Mouse (Mus musculus) MEL (cell line): Measurements from ENCODE around the gene Slfn5. TPM values are rescaled to one million over a fixed set of nuclear protein-coding genes. Genes with fewer than 3 reads are reported as not detected.

Experiments used
- DNase-seq: peaks from one replicate; pipeline ENCODE4 v3.0.0; 2011; ENCODE audit warnings: low read depth, low spot score
- H3K27ac ChIP-seq: 2 replicates; pipeline ENCODE4 v1.5.1; 2012; ENCODE audit warnings: low read depth, mild to moderate bottlenecking, control low read depth, low read length, moderate library complexity; ENCODE audit not compliant: control insufficient read depth
- H3K27me3 ChIP-seq, 2 experiments: fragments of 150-350 bp in 1 of 2; sonication (generic) in 1 of 2; 2 replicates each; pipeline ENCODE4 v1.6.1; 2012; ENCODE audit warnings: low read length in 2 of 2, mild to moderate bottlenecking in 2 of 2, improper control_type of control experiment in 1 of 2, moderate library complexity in 1 of 2; ENCODE audit not compliant: insufficient read depth in 2 of 2, control insufficient read depth in 1 of 2
- H3K36me3 ChIP-seq, 2 experiments: 2 replicates each; pipeline ENCODE4 v1.6.1; 2012 to 2014; ENCODE audit warnings: low read length in 2 of 2, improper control_type of control experiment in 1 of 2, inconsistent platforms in 1 of 2, mild to moderate bottlenecking in 1 of 2; ENCODE audit not compliant: insufficient read depth in 2 of 2, control insufficient read depth in 1 of 2
- H3K4me1 ChIP-seq, 2 experiments: fragments of 150-350 bp in 1 of 2; sonication (generic) in 1 of 2; 2 replicates each; pipeline ENCODE4 v1.6.1; 2012; ENCODE audit warnings: low read length in 2 of 2, improper control_type of control experiment in 1 of 2, mild to moderate bottlenecking in 1 of 2; ENCODE audit not compliant: insufficient read depth in 2 of 2, control insufficient read depth in 1 of 2
- H3K4me3 ChIP-seq, 2 experiments: fragments of 150-350 bp in 1 of 2; sonication (generic) in 1 of 2; 2 replicates each; pipeline ENCODE4 v1.5.1; 2012; ENCODE audit warnings: low read depth in 2 of 2, low read length in 2 of 2, mild to moderate bottlenecking in 2 of 2, moderate library complexity in 2 of 2, control low read depth in 1 of 2, improper control_type of control experiment in 1 of 2; ENCODE audit not compliant: control insufficient read depth in 1 of 2, insufficient read depth in 1 of 2
- H3K79me2 ChIP-seq: 2 replicates; pipeline ENCODE4 v1.6.1; 2012; ENCODE audit warnings: mild to moderate bottlenecking, low read length, moderate library complexity; ENCODE audit not compliant: control insufficient read depth, poor library complexity, insufficient read depth
- H3K9ac ChIP-seq: 2 replicates; pipeline ENCODE4 v1.6.1; 2012; ENCODE audit warnings: low read depth, mild to moderate bottlenecking, control low read depth, low read length, moderate library complexity; ENCODE audit not compliant: control insufficient read depth, poor library complexity, severe bottlenecking
- H3K9me3 ChIP-seq: fragments of 150-350 bp; sonication (generic); replicated peaks from 2 replicates; pipeline ENCODE4 v1.6.1; 2012; ENCODE audit warnings: mild to moderate bottlenecking, low read length, improper control_type of control experiment, moderate library complexity; ENCODE audit not compliant: insufficient read depth
- CHD2 ChIP-seq: IDR thresholded peaks from 2 replicates; pipeline ENCODE4 v1.6.1; 2011; ENCODE audit warnings: low read length, improper control_type of control experiment
- E2F4 ChIP-seq: IDR thresholded peaks from 2 replicates; pipeline ENCODE4 v1.6.1; 2011; ENCODE audit warnings: low read depth, low read length, improper control_type of control experiment, borderline replicate concordance
- GABPA ChIP-seq: IDR thresholded peaks from 2 replicates; pipeline ENCODE4 v1.6.1; 2012; ENCODE audit warnings: low read depth, mild to moderate bottlenecking, inconsistent platforms, low read length, improper control_type of control experiment, moderate library complexity
- HCFC1 ChIP-seq: IDR thresholded peaks from 2 replicates; pipeline ENCODE4 v1.6.1; 2012; ENCODE audit warnings: low read depth, mild to moderate bottlenecking, inconsistent platforms, low read length, improper control_type of control experiment, moderate library complexity
- JUND ChIP-seq: IDR thresholded peaks from 2 replicates; pipeline ENCODE4 v1.6.1; 2011; ENCODE audit warnings: low read depth, mild to moderate bottlenecking, improper control_type of control experiment, low read length
- KAT2A ChIP-seq: conservative IDR thresholded peaks from 2 replicates; pipeline ENCODE4 v1.6.1; 2012; ENCODE audit warnings: low read depth, low read length, improper control_type of control experiment, inconsistent platforms
- MAFK ChIP-seq: IDR thresholded peaks from 2 replicates; pipeline ENCODE4 v1.6.1; 2011; ENCODE audit warnings: low read depth, mild to moderate bottlenecking, low read length, improper control_type of control experiment, borderline replicate concordance
- MAZ ChIP-seq: IDR thresholded peaks from 2 replicates; pipeline ENCODE4 v1.6.1; 2012; ENCODE audit warnings: low read depth, mild to moderate bottlenecking, inconsistent platforms, low read length, improper control_type of control experiment
- MEF2A ChIP-seq: IDR thresholded peaks from 2 replicates; pipeline ENCODE4 v1.6.1; 2014; ENCODE audit warnings: low read depth, mild to moderate bottlenecking, inconsistent platforms, low read length, improper control_type of control experiment; ENCODE audit not compliant: poor library complexity, insufficient replicate concordance, severe bottlenecking; ENCODE audit errors: extremely low read depth
- MYC ChIP-seq: IDR thresholded peaks from 2 replicates; pipeline ENCODE4 v1.6.1; 2011; ENCODE audit warnings: low read depth, mild to moderate bottlenecking, low read length, improper control_type of control experiment, moderate library complexity
- NRF1 ChIP-seq: IDR thresholded peaks from 2 replicates; pipeline ENCODE4 v1.6.1; 2014; ENCODE audit warnings: low read depth, mild to moderate bottlenecking, inconsistent platforms, low read length, improper control_type of control experiment, moderate library complexity; ENCODE audit not compliant: poor library complexity, insufficient read depth, severe bottlenecking
- POLR2A ChIP-seq, 2 experiments: IDR thresholded peaks; 2 replicates each; pipeline ENCODE4 v1.6.1; 2011 to 2012; ENCODE audit warnings: low read length in 2 of 2, mild to moderate bottlenecking in 2 of 2, control low read depth in 1 of 2, improper control_type of control experiment in 1 of 2, low read depth in 1 of 2, moderate library complexity in 1 of 2; ENCODE audit not compliant: control insufficient read depth in 1 of 2, insufficient read depth in 1 of 2, poor library complexity in 1 of 2
- POLR2AphosphoS2 ChIP-seq: IDR thresholded peaks from 2 replicates; pipeline ENCODE4 v1.6.1; 2011; ENCODE audit warnings: low read length, improper control_type of control experiment
- POLR2AphosphoS5 ChIP-seq: IDR thresholded peaks from 2 replicates; pipeline ENCODE4 v1.6.1; 2012; ENCODE audit warnings: low read depth, borderline replicate concordance, mild to moderate bottlenecking, inconsistent platforms, low read length, moderate library complexity, mixed read lengths
- SMC3 ChIP-seq: IDR thresholded peaks from 2 replicates; pipeline ENCODE4 v1.6.1; 2011; ENCODE audit warnings: low read depth, low read length, improper control_type of control experiment
- TAL1 ChIP-seq: IDR thresholded peaks from 2 replicates; pipeline ENCODE4 v1.6.1; 2012; ENCODE audit warnings: mild to moderate bottlenecking, inconsistent platforms, low read length, moderate library complexity, mixed read lengths
- TCF12 ChIP-seq: IDR thresholded peaks from 2 replicates; pipeline ENCODE4 v1.6.1; 2014; ENCODE audit warnings: low read depth, mild to moderate bottlenecking, inconsistent platforms, low read length, improper control_type of control experiment, moderate library complexity
- ZC3H11A ChIP-seq: IDR thresholded peaks from 2 replicates; pipeline ENCODE4 v1.6.1; 2012; ENCODE audit warnings: low read depth, mild to moderate bottlenecking, inconsistent platforms, low read length, improper control_type of control experiment
- ZMIZ1 ChIP-seq: IDR thresholded peaks from 2 replicates; pipeline ENCODE4 v1.6.1; 2012; ENCODE audit warnings: low read depth, mild to moderate bottlenecking, inconsistent platforms, low read length, improper control_type of control experiment, moderate library complexity
- ZNF384 ChIP-seq: IDR thresholded peaks from 2 replicates; pipeline ENCODE4 v1.6.1; 2012; ENCODE audit warnings: low read depth, mild to moderate bottlenecking, inconsistent platforms, low read length, improper control_type of control experiment
- polyA plus RNA-seq, 2 experiments: library from polyadenylated mRNA; stranded (reverse) in 1 of 2; unstranded in 1 of 2; fragments of >175 nt in 1 of 2; fragments of >200 nt in 1 of 2; gene quantifications; 2 replicates each; pipeline versions ENCODE4 v1.2.1 to v1.2.4; 2012; ENCODE audit warnings: low replicate concordance in 2 of 2, low read depth in 1 of 2; ENCODE audit not compliant: insufficient read length in 2 of 2, insufficient read depth in 1 of 2, missing spikeins in 1 of 2
- total RNA-seq: library from RNA; depleted of rRNA; stranded (reverse); fragments of 300-350 nt; gene quantifications from 2 replicates; pipeline ENCODE4 v1.2.3, GENCODE M21; 2012

Gene Slfn5
- total and polyA plus RNA-seq, 3 experiments, result 0.67 to 3.6 TPM; not detected in 1

GRCm38 (mm10) chr11:82910250-82910649 is 40.9 kb upstream of the Slfn5 start, which contains the start of gene Unc45b:
Gene Unc45b, plus strand, starts transcription at chr11:82910550.
- H3K36me3 ChIP-seq, result peaks cover 2 to 17% of the 10 kb centered on the region in 2 experiments
- no peak within 1 kb of the TSS for H3K4me3 ChIP-seq
- TF ChIP-seq ZC3H11A, result no peak
- TF ChIP-seq GABPA, result no peak
- TF ChIP-seq MAFK, result no peak
- no peak for TF ChIP-seq SMC3
- TF ChIP-seq POLR2AphosphoS5, result no peak
- TF ChIP-seq POLR2AphosphoS2, result no peak
- TF ChIP-seq NRF1, result no peak
- TF ChIP-seq TAL1, result no peak
- no peak for TF ChIP-seq E2F4
- TF ChIP-seq MYC, result no peak
- TF ChIP-seq TCF12, result no peak
- no peak for TF ChIP-seq KAT2A
- TF ChIP-seq HCFC1, result no peak
- TF ChIP-seq POLR2A (IDR thresholded peaks at IDR 0.05; ENCODE audit: control insufficient read depth in 1 of 2, insufficient read depth in 1 of 2, low read depth in 1 of 2, low read length in 2 of 2, poor library complexity in 1 of 2), result no peak
- TF ChIP-seq MAZ, result no peak
- no peak for TF ChIP-seq MEF2A
- no peak for TF ChIP-seq ZMIZ1
- TF ChIP-seq JUND, result no peak
- TF ChIP-seq, all 39 proteins: peak for 0
- no peak for DNase-seq
- Histone ChIP-seq H3K27ac (no peak within 1 kb of the TSS), H3K27me3 (peaks cover 0 to 2% of the 10 kb centered on the region in 2 experiments; a peak in 1 of 4 replicates), H3K9me3 (no peaks in the 10 kb centered on the region), H3K79me2 (peaks cover 21% of the 10 kb centered on the region), H3K9ac (no peak within 1 kb of the TSS), H3K4me1 (peaks cover 0 to 15% of the 10 kb centered on the region in 2 experiments; a peak in 3 of 4 replicates)

GRCm38 (mm10) chr11:82910679-82911389 is 40.3 kb upstream of the Slfn5 start:
- Histone ChIP-seq H3K9me3 (no peaks in the 10 kb centered on the region), H3K4me3 (no peak overlapping the region), H3K79me2 (peaks cover 21% of the 10 kb centered on the region), H3K9ac (no peak overlapping the region), H3K27ac (no peak overlapping the region), H3K36me3 (peaks cover 2 to 14% of the 10 kb centered on the region in 2 experiments), H3K27me3 (peaks cover 0 to 2% of the 10 kb centered on the region in 2 experiments; a peak in 1 of 4 replicates), H3K4me1 (peaks cover 0 to 15% of the 10 kb centered on the region in 2 experiments; a peak in 3 of 4 replicates)
- no peak for DNase-seq
- TF ChIP-seq POLR2AphosphoS5 (no peak), ZMIZ1 (no peak), TCF12 (no peak), ZNF384 (no peak), MAZ (no peak), CHD2 (no peak)
